Mouse (Mus musculus): ENCODE results near the gene Gm47995. TPM values are rescaled to one million over a fixed set of nuclear protein-coding genes. Genes with fewer than 3 reads are reported as not detected.
"Not testable (repeated sequence)": the region's sequence is repeated elsewhere in the genome, so short reads cannot be mapped to it uniquely, and the experiment has no call there.

Gene Gm47995
- polyA plus RNA-seq, 1 experiment from 2014 or later, result not detected

DNA sequence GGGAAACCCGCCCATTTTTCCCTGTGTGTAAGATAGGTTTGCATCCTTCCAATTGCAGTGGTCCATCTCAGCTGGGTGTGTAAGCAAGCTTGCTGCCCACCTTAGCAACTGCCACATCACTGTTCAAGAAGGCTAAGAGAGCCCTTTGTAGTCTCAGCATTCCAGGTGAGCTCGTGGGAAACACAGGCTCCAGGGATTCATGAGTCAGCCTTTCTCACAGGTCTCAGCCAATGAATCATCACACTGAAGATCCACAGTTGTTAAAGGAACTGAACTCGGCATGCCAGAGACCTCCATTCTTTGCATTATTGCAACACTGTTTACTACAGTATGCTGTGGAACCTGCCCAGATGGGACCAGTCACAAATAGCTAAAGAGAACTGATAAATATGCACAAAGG lies 29.6 kb upstream of the Gm47995 start:
- Histone ChIP-seq H3K27me3 (ENCODE audit: poor library complexity, severe bottlenecking) (no peaks in the 10 kb centered on the region), H3K4me1 (peaks cover 33% of the 10 kb centered on the region), H3K27ac (peak overlapping the region; percentile 83; the same call in 1 of the 2 replicates), H3K9me3 (no peaks in the 10 kb centered on the region), H3K36me3 (replicated peaks) (no peaks in the 10 kb centered on the region), H3K4me3 (no peak overlapping the region)
- DNase-seq (ENCODE audit: extremely low spot score, low spot score), result no peak
- 83% methylated on average over 3 of the region's 3 CpGs for WGBS

GRCm38 (mm10) chr1:151171572-151172461 lies 26.4 kb upstream of the Gm47995 start:
- Histone ChIP-seq H3K9me3 (no peaks in the 10 kb centered on the region), H3K27me3 (ENCODE audit: poor library complexity, severe bottlenecking) (no peaks in the 10 kb centered on the region), H3K4me3 (no peak overlapping the region), H3K36me3 (replicated peaks) (no peaks in the 10 kb centered on the region), H3K4me1 (peaks cover 23% of the 10 kb centered on the region), H3K27ac (no peak overlapping the region)
- 85% methylated on average over 2 of the region's 2 CpGs for WGBS
- DNase-seq (ENCODE audit: extremely low spot score, low spot score), result no peak

DNA sequence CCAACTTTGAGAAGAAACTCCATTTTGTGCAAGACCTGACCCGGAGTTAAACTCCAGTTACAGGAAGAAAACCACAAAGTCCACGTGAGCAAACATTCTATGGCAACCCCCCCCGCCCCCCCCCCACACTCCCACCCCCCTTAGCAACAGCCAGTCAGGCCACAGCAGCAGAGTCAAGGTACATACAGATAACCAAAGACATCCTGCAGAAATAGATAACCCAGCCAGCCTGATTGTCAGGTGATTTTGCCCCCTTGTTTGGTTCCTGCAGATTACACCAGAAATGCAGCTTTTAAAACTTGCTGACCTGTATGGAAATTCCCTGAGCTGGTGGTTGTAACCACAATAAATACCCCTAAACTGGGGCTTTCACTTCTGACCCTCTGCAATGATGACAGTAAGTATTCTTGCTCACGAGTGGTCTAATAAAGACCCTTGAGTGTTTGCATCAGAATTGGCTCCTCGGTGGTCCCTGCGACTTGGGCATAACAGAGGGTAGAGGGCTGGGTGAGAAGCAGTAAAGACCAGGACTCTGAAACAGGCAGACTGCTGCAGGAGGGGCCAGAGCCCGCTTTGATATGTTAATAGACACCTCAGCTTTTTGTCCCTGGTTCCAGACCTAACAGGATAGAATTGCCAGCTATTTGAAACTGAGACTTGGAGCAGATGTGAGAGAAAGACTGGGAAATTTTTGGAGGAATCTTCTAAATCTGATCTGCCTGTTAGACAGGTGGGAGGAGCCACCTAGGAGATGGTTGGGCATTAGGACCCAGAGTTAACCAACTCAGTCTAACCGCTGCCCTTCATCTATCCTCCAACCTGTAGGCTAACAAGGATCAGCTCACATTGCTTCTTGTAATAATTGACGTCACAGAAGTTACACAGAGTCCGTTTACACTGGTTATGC lies 21.0 kb upstream of the Gm47995 start:
- H3K4me3 ChIP-seq, result peak overlapping the region; percentile 42
- H3K36me3 ChIP-seq (replicated peaks), result no peaks in the 10 kb centered on the region
- peak; percentile 49 for DNase-seq (ENCODE audit: extremely low spot score, low spot score)
- peaks cover 24% of the 10 kb centered on the region for H3K4me1 ChIP-seq
- 11% methylated on average over 10 of the region's 10 CpGs for WGBS
- H3K9me3 ChIP-seq, result no peaks in the 10 kb centered on the region
- peaks cover 12% of the 10 kb centered on the region for H3K27me3 ChIP-seq (ENCODE audit: poor library complexity, severe bottlenecking)
- peak overlapping the region; percentile 77 for H3K27ac ChIP-seq

DNA sequence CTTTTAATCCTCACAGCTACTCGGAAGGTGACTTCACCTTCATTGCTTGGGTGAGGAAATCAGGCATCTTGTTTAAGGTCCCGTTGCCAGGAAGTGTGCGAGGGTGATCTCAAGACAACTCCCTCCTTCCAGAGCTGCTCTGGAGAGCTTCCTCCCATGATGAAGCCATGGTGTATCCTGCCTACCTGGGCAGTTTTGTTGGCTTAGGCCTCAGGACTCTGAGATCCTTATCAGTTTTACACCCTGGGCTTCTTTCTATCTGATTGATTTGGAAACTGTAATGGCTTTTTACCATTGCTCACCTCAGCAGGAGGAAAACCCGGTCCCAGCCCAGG lies 20.3 kb upstream of the Gm47995 start:
- WGBS, result 14% methylated on average over 4 of the region's 4 CpGs
- no peaks in the 10 kb centered on the region for H3K36me3 ChIP-seq (replicated peaks)
- H3K4me3 ChIP-seq, result peak overlapping the region; percentile 42
- peaks cover 12% of the 10 kb centered on the region for H3K27me3 ChIP-seq (ENCODE audit: poor library complexity, severe bottlenecking)
- no peak for DNase-seq (ENCODE audit: extremely low spot score, low spot score)
- peak overlapping the region; percentile 77 for H3K27ac ChIP-seq
- H3K9me3 ChIP-seq, result no peaks in the 10 kb centered on the region
- H3K4me1 ChIP-seq, result peaks cover 24% of the 10 kb centered on the region

DNA sequence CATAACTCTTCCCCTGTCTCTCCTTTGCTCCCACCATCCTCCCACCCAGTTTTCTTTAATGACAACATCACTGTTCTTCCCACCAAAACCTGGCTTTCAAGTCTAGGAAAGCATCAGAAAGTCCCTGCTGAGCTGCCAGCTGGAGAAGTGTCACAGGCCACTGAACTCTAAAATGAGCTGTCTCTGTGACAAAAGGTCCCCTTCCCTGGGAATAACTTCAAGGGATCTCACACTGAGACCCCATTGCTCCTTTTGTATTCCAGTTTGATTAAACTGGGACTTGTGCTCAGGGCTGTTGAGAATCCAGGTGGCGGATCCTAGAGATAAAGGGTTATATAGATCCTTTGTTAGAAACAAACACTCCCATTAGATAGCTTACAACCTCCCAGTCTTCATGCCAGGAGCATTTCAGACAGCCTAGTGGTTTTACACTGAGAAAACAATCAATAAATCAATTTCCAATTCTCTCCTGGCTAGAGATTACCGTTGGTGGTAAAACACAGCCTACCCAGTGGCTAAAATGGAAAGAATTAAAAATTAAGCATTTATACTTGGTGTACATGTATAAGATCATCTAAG lies 19.7 kb upstream of the Gm47995 start:
- WGBS, result 19% methylated on average over 2 of the region's 2 CpGs
- H3K4me3 ChIP-seq, result no peak overlapping the region; the same call in 1 of the 2 replicates
- peaks cover 24% of the 10 kb centered on the region for H3K4me1 ChIP-seq
- H3K27me3 ChIP-seq (ENCODE audit: poor library complexity, severe bottlenecking), result peaks cover 12% of the 10 kb centered on the region
- H3K9me3 ChIP-seq, result no peaks in the 10 kb centered on the region
- peak overlapping the region; percentile 77; the same call in 1 of the 2 replicates for H3K27ac ChIP-seq
- DNase-seq (ENCODE audit: extremely low spot score, low spot score), result no peak
- H3K36me3 ChIP-seq (replicated peaks), result no peaks in the 10 kb centered on the region

- no peak overlapping the region for H3K27ac ChIP-seq
- peaks cover 12% of the 10 kb centered on the region for H3K27me3 ChIP-seq (ENCODE audit: poor library complexity, severe bottlenecking)
- no peaks in the 10 kb centered on the region for H3K36me3 ChIP-seq (replicated peaks)
- WGBS, result 86% methylated on average over 2 of the region's 2 CpGs
- no peak overlapping the region for H3K4me3 ChIP-seq
- peaks cover 24% of the 10 kb centered on the region for H3K4me1 ChIP-seq
- no peaks in the 10 kb centered on the region for H3K9me3 ChIP-seq
- no peak for DNase-seq (ENCODE audit: extremely low spot score, low spot score)
These were observed 18.1 kb upstream of the Gm47995 start for GRCm38 (mm10) chr1:151180167-151180566.

DNA sequence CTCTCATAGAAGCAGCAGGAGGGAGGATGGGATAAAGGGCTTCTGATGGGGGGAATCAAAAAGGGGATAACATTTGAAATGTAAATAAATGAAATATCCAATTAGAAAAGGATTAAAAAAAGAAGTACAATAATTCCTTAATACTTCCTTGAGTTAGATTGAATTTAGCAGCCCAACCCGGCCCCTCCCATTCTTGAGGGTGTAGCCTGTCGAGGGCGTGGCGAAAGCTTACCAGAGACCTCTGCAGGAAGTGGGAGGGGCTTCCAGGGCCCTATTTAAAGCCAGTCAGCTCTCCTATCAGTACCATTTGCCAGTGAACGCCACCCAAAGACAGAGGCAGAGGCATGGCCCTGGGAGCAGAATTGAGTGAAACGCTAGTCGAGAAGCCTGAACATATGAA lies 16.0 kb upstream of the Gm47995 start, which contains the start of gene Gm47985:
Gene Gm47985 (plus strand): TSS at position 272 of the 400 bp plus-strand sequence.
- Histone ChIP-seq H3K27me3 (ENCODE audit: poor library complexity, severe bottlenecking) (peaks cover 12% of the 10 kb centered on the region), H3K4me1 (peaks cover 16% of the 10 kb centered on the region)
- H3K4me3 ChIP-seq; H3K27ac ChIP-seq; H3K36me3 ChIP-seq (replicated peaks); DNase-seq (ENCODE audit: extremely low spot score, low spot score); H3K9me3 ChIP-seq: not testable (repeated sequence)
- 86% methylated on average over 1 of the region's 7 CpGs for WGBS

DNA sequence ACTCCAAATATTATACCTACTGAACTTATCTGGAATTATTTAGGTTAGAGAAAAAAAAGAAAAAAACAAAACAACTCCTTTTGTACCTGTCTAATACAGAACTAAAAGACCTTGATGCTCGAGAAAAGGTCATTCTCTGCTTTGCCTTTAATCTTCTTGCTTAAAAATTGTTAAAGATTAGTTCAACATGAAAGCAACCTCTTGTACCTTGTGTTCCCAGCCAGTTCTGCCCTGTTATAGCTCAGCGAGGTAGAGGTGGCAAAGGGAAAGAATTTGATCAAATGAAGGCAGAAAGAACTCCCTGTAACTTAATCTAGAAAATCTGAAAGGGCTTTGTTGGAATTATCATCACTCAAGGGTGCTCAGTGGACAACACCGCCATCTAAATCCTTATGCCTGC lies 12.1 kb upstream of the Gm47995 start:
- not testable (repeated sequence) for DNase-seq (ENCODE audit: extremely low spot score, low spot score)

GRCm38 (mm10) chr1:151186879-151187424 lies 11.3 kb upstream of the Gm47995 start:
- H3K27ac ChIP-seq; H3K36me3 ChIP-seq (replicated peaks); H3K4me3 ChIP-seq; H3K4me1 ChIP-seq; H3K27me3 ChIP-seq (ENCODE audit: poor library complexity, severe bottlenecking); H3K9me3 ChIP-seq; DNase-seq (ENCODE audit: extremely low spot score, low spot score): not testable (repeated sequence)
- 89% methylated on average over 4 of the region's 4 CpGs for WGBS

More for the DNA sequence above, 12.1 kb upstream of the Gm47995 start:
- 82% methylated on average over 3 of the region's 3 CpGs for WGBS
- H3K27ac ChIP-seq; H3K9me3 ChIP-seq; H3K36me3 ChIP-seq (replicated peaks); H3K27me3 ChIP-seq (ENCODE audit: poor library complexity, severe bottlenecking); H3K4me3 ChIP-seq; H3K4me1 ChIP-seq: not testable (repeated sequence)

GRCm38 (mm10) chr1:151188469-151188868 lies 9.8 kb upstream of the Gm47995 start:
- Histone ChIP-seq H3K27me3 (ENCODE audit: poor library complexity, severe bottlenecking) (no peaks in the 10 kb centered on the region), H3K9me3 (no peaks in the 10 kb centered on the region), H3K27ac (no peak overlapping the region), H3K4me1 (no peaks in the 10 kb centered on the region), H3K36me3 (replicated peaks) (no peaks in the 10 kb centered on the region), H3K4me3 (no peak overlapping the region)
- no peak for DNase-seq (ENCODE audit: extremely low spot score, low spot score)
- 88% methylated on average over 4 of the region's 4 CpGs for WGBS

DNA sequence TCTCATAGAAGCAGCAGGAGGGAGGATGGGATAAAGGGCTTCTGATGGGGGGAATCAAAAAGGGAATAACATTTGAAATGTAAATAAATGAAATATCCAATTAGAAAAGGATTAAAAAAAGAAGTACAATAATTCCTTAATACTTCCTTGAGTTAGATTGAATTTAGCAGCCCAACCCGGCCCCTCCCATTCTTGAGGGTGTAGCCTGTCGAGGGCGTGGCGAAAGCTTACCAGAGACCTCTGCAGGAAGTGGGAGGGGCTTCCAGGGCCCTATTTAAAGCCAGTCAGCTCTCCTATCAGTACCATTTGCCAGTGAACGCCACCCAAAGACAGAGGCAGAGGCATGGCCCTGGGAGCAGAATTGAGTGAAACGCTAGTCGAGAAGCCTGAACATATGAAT lies 6.2 kb upstream of the Gm47995 start, which contains the start of gene Gm8947:
Gene Gm8947 (plus strand): TSS at position 302 of the 400 bp plus-strand sequence.
- not testable (repeated sequence) for H3K27ac ChIP-seq; H3K27me3 ChIP-seq (ENCODE audit: poor library complexity, severe bottlenecking); H3K36me3 ChIP-seq (replicated peaks); DNase-seq (ENCODE audit: extremely low spot score, low spot score); H3K4me1 ChIP-seq; H3K9me3 ChIP-seq; H3K4me3 ChIP-seq
- WGBS, result no CpG with 5 or more reads among the region's 7 CpGs

DNA sequence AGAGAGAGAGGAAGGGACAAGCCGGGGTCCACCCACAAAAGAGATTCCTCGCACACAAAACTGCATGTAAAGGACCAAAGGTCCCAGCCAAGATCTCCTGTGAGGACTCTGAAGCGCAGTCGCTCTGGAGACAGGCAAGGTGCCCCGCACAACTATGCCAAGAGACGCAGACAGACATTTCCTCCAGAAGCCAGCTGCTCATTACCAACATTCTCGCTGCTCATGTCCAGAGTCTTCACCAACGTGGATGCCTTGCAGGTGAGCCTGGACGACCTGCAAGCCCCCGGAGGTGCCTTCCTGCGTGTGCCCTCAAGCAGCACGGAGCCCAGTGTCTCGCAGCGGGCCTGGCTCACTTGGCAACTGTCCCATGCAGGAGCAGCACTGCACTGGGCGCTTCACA lies 5.5 kb upstream of the Gm47995 start:
- WGBS, result 94% methylated on average over 15 of the region's 15 CpGs
- H3K27me3 ChIP-seq (ENCODE audit: poor library complexity, severe bottlenecking); DNase-seq (ENCODE audit: extremely low spot score, low spot score); H3K4me3 ChIP-seq; H3K36me3 ChIP-seq (replicated peaks); H3K27ac ChIP-seq; H3K9me3 ChIP-seq; H3K4me1 ChIP-seq: not testable (repeated sequence)
